Mouse (Mus musculus) forebrain, embryonic 12.5 days (tissue): Measurements from ENCODE around the gene Epb41l2. TPM values are rescaled to one million over a fixed set of nuclear protein-coding genes. Genes with fewer than 3 reads are reported as not detected.

Experiments
- ATAC-seq: fragments of 200-750 bp; cut with Nextera tagmentation; 2 replicates; pipeline ENCODE4 v1.8.0; 2017; ENCODE audit warnings: moderate TSS enrichment; ENCODE audit not compliant: low FRiP score
- H3K27ac ChIP-seq: fragments of 300-500 bp; sonication (generic); 2 replicates; pipeline ENCODE4 v1.5.1; 2016; ENCODE audit warnings: mild to moderate bottlenecking
- H3K27me3 ChIP-seq: fragments of 300-500 bp; sonication (generic); 2 replicates; pipeline ENCODE4 v1.6.1; 2016; ENCODE audit warnings: mild to moderate bottlenecking
- H3K36me3 ChIP-seq: fragments of 300-500 bp; sonication (generic); replicated peaks from 2 replicates; pipeline ENCODE4 v1.6.1; 2016; ENCODE audit warnings: mild to moderate bottlenecking
- H3K4me1 ChIP-seq: fragments of 300-500 bp; sonication (generic); 2 replicates; pipeline ENCODE4 v1.6.1; 2016
- H3K4me2 ChIP-seq: fragments of 300-500 bp; sonication (generic); 2 replicates; pipeline ENCODE4 v1.6.1; 2016; ENCODE audit warnings: mild to moderate bottlenecking, moderate library complexity
- H3K4me3 ChIP-seq: fragments of 300-500 bp; sonication (generic); replicated peaks from 2 replicates; pipeline ENCODE4 v1.5.1; 2016; ENCODE audit warnings: mild to moderate bottlenecking
- H3K9ac ChIP-seq: fragments of 300-500 bp; sonication (generic); 2 replicates; pipeline ENCODE4 v1.6.1; 2016; ENCODE audit warnings: mild to moderate bottlenecking
- H3K9me3 ChIP-seq: fragments of 300-500 bp; sonication (generic); 2 replicates; pipeline ENCODE4 v1.6.1; 2016
- whole genome bisulfite sequencing: fragments of 180-500 bp; shearing (Covaris S2); methylation state at CpG from one replicate; pipeline ENCODE4 v1.1.7; 2016; 5-methylcytosine and 5-hydroxymethylcytosine counted together
- polyA plus RNA-seq: library from polyadenylated mRNA; unstranded; fragments of >200 nt; fragmentation: Nextera tagmentation; extraction: Ambion mirVana; gene quantifications from 2 replicates; pipeline ENCODE4 v1.2.1, GENCODE M21; 2016

Gene Epb41l2
- polyA plus RNA-seq, 1 experiment from 2014 or later, result 42.7 TPM

DNA sequence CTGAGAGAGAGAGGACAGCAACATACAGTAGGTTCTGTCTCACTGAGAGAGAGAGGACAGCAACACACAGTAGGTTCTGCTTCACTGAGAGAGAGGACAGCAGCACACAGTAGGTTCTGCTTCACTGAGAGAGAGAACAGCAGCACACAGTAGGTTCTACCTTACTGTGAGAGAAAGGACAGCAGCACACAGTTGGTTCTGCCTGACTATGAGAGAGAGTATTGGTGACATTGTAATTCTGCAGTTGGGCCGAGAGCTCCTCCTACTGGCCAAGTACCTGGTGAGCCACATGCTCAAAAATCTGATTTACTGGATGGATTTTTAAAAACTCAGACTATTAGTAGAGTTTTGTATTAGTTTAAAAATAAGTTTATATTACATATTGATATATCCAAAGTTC, 128.9 kb downstream of the Epb41l2 start:
- Histone ChIP-seq H3K27me3 (no peaks in the 10 kb centered on the region), H3K4me2 (no peak overlapping the region), H3K9me3 (no peaks in the 10 kb centered on the region), H3K4me3 (no peak overlapping the region), H3K36me3 (no peaks in the 10 kb centered on the region), H3K9ac (no peak overlapping the region), H3K27ac (no peak overlapping the region), H3K4me1 (no peaks in the 10 kb centered on the region)
- 14% methylated on average over 1 of the region's 1 CpGs for WGBS
- ATAC-seq, result peak; percentile 74; the same call in 1 of the 2 replicates

DNA sequence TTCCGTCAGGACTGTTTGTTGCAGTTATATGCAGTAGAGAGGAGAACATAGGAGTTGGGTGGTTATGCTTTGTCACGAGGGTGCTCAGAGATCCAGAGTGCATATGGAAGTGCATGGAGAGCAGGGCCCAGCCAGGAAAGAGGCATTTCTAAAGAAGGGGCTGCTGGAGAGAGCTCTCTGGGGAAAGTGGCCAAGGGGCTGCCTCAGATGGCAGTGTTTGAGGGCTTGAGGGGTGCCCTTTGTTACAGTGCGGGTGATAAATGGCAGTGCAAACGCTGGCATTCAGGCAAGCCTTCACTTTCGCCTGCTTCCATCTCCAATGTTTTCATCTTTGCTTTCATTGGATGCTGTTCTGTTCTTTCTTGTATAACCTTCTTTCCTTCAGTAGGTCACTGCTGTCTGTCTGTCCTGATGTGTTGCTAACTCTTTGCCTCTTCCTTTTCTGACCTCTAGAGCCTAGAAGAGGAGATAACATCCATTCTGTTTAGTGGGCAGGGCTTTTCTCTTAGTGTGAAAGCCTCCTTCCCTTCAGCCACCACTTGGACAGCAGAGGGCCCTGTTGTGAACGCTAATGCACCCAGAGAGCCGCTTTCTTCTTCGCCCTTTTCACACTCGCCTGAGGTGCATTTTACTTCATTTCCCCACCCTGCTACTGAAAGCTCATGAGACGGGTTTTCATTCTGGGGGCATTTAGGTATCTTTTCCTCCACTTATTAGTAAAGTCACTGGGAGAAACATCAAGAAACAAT, 139.9 kb downstream of the Epb41l2 start:
- no peak for ATAC-seq
- no peaks in the 10 kb centered on the region for H3K9me3 ChIP-seq
- no peak overlapping the region for H3K9ac ChIP-seq
- H3K27ac ChIP-seq, result no peak overlapping the region
- no peaks in the 10 kb centered on the region for H3K4me1 ChIP-seq
- WGBS, result 55% methylated on average over 10 of the region's 10 CpGs
- H3K36me3 ChIP-seq, result no peaks in the 10 kb centered on the region
- no peaks in the 10 kb centered on the region for H3K27me3 ChIP-seq
- no peak overlapping the region for H3K4me3 ChIP-seq
- H3K4me2 ChIP-seq, result no peak overlapping the region

DNA sequence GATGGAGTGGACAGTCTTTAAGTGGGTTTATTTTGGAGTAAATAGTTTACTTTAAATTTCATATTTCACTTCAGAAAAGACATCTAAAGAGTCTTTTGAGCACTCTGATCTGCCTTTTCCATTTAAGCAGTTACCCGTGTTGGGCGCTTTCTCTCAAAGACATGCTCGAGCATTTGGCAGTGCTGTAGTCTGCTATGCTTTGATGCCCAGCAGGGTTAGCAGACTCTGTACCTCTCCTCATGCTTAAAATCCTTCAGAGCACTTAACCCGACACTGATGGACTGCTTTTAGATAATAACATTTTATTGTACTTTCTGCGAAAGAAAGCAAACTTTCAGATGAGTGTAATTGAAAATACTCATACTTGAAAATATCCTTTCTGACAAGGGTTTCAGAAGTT, 143.7 kb downstream of the Epb41l2 start:
- H3K4me1 ChIP-seq, result no peaks in the 10 kb centered on the region
- H3K36me3 ChIP-seq, result no peaks in the 10 kb centered on the region
- WGBS, result 90% methylated on average over 5 of the region's 5 CpGs
- H3K4me3 ChIP-seq, result no peak overlapping the region
- H3K27me3 ChIP-seq, result no peaks in the 10 kb centered on the region
- no peak for ATAC-seq
- no peaks in the 10 kb centered on the region for H3K9me3 ChIP-seq
- H3K9ac ChIP-seq, result no peak overlapping the region
- no peak overlapping the region for H3K4me2 ChIP-seq
- no peak overlapping the region for H3K27ac ChIP-seq

DNA sequence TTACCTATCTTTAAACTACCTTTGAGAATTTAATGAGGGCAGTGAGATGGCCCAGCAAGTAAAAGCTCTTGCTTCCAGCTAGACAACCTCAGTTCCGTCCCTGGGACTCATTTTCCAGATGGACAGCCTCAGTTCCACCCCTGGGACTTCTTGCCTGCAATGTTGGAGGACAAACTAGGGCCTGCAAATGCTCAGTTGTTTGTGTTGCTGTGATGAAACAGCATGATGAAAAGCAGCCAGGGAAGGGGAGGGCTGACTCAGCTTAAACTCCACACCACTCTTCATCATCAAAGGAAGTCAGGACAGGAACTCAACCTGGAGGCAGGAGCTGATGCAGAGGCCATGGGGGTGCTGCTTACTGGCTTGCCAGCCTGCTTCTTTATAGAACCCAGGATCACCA, 154.2 kb downstream of the Epb41l2 start:
- Histone ChIP-seq H3K4me2 (no peak overlapping the region), H3K9ac (no peak overlapping the region), H3K36me3 (0 out of 2 replicates have a peak, but pooled peaks cover 4% of the 10 kb centered on the region), H3K4me3 (no peak overlapping the region), H3K9me3 (no peaks in the 10 kb centered on the region), H3K27me3 (no peaks in the 10 kb centered on the region), H3K4me1 (no peaks in the 10 kb centered on the region), H3K27ac (no peak overlapping the region)
- WGBS, result 76% methylated on average over 1 of the region's 1 CpGs
- ATAC-seq, result no peak

DNA sequence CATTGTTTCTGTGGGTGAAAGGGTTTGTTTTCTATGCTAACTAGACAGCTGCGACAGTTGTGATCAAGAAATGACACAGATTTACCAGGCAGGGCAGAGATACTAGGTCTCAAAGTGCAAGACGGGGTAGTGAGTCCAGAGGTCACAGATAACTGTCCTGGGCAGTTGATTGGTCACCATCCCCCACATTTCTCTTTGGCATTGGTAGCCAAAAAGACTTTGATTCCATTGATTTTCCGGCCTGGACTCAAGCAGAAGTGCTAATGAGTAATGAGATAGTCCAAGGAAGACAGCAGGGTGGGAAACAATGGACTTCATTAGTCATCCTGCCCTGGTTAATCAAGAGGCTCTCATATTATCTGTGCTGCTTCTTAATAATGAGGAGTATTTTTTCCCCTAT, 160.4 kb downstream of the Epb41l2 start:
- Histone ChIP-seq H3K9me3 (no peaks in the 10 kb centered on the region), H3K27ac (no peak overlapping the region), H3K36me3 (0 out of 2 replicates have a peak, but pooled peaks cover 4% of the 10 kb centered on the region), H3K4me3 (no peak overlapping the region), H3K4me2 (no peak overlapping the region), H3K9ac (no peak overlapping the region), H3K27me3 (no peaks in the 10 kb centered on the region), H3K4me1 (no peaks in the 10 kb centered on the region)
- no peak for ATAC-seq
- 64% methylated on average over 3 of the region's 3 CpGs for WGBS

DNA sequence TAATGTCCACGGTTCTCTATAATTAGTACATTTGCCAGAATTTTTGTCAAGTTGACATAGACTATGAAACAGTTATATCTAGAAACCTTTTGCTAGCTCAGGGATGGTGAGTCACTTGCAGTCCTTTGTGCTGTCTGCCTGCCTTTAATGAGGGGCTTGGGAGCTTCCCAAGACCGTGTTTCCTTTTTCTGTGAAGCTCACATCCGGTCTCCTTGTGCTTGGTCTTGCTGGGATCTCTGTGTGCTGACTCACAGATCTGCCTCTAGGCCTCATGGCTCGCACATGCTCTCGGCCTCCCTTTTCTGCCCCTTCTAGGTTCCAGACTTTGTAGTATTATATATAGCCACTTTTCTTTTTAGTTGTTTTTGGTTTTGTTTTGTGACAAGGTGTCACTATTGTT, 160.8 kb downstream of the Epb41l2 start:
- Histone ChIP-seq H3K36me3 (0 out of 2 replicates have a peak, but pooled peaks cover 4% of the 10 kb centered on the region), H3K4me2 (no peak overlapping the region), H3K4me3 (no peak overlapping the region), H3K4me1 (no peaks in the 10 kb centered on the region), H3K27me3 (no peaks in the 10 kb centered on the region), H3K9me3 (no peaks in the 10 kb centered on the region), H3K27ac (no peak overlapping the region), H3K9ac (no peak overlapping the region)
- WGBS, result 88% methylated on average over 5 of the region's 5 CpGs
- ATAC-seq, result no peak

DNA sequence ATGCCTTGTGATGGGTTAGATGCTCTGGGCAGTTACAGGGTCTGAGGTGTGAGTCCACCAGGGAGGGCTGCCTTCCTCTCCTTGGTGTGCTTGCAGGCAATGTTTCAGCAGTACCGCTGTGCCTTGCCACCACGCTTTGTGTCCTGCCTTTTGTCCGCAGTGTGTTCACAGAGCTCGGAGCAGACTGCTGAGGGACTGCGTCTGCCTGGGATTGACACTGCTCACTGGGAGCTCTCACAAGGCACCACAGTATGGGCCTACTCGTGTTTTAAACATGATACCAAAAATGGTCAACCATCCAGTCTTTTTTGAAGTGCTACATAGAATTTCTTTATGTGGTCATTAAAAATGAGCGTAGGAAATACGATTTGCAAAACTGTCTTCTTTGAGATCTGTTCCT, 164.1 kb downstream of the Epb41l2 start:
- H3K4me1 ChIP-seq, result no peaks in the 10 kb centered on the region
- H3K9me3 ChIP-seq, result no peaks in the 10 kb centered on the region
- no peak overlapping the region for H3K9ac ChIP-seq
- no peaks in the 10 kb centered on the region for H3K27me3 ChIP-seq
- WGBS, result 75% methylated on average over 8 of the region's 8 CpGs
- no peak overlapping the region for H3K4me2 ChIP-seq
- H3K4me3 ChIP-seq, result no peak overlapping the region
- no peaks in the 10 kb centered on the region for H3K36me3 ChIP-seq
- H3K27ac ChIP-seq, result no peak overlapping the region
- ATAC-seq, result no peak

DNA sequence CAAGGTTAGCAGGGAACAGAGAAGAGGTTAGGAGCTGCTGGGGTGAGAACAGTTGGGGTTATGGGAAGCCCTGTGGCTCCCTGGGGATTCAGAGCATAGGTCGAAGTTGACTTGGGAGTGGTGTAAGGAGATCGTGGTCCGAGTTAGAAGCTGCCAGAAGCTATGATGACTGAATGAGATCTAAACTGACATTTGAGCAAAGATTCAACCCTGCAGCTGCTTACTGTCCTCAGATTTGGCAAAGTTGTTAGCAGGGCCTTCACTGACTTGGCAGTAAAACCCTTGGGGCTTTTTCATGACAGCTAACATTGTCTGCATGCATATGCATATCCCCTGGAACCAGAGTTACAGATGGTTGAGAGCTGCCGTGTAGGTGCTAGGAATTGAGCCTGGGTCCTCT, 166.6 kb downstream of the Epb41l2 start:
- ATAC-seq, result no peak
- Histone ChIP-seq H3K4me1 (no peaks in the 10 kb centered on the region), H3K27ac (no peak overlapping the region), H3K9ac (no peak overlapping the region), H3K4me3 (no peak overlapping the region), H3K27me3 (no peaks in the 10 kb centered on the region), H3K9me3 (no peaks in the 10 kb centered on the region), H3K4me2 (no peak overlapping the region), H3K36me3 (no peaks in the 10 kb centered on the region)
- WGBS, result 92% methylated on average over 4 of the region's 4 CpGs

DNA sequence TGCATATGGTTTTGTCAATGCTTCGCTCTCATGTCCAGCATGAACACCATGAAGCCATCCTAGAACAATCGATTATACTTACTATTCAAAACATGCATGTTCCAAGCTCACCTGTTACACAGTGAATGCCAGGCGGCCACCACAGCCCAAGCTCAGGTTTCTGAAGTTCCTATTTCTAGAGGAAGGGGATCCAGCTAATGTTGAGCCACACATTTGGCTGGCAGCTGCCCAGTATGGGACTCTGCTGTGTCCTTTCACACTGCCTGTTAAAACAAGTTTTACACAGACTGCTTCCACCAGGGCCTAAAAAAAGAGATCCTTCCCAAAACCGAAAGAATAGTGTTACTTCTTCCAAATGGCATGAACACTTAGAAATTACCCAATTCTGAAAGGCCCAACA, 167.0 kb downstream of the Epb41l2 start:
- no peaks in the 10 kb centered on the region for H3K4me1 ChIP-seq
- no peak overlapping the region for H3K9ac ChIP-seq
- 92% methylated on average over 4 of the region's 4 CpGs for WGBS
- no peaks in the 10 kb centered on the region for H3K36me3 ChIP-seq
- no peak overlapping the region for H3K4me3 ChIP-seq
- no peaks in the 10 kb centered on the region for H3K27me3 ChIP-seq
- H3K4me2 ChIP-seq, result no peak overlapping the region
- no peak for ATAC-seq
- H3K9me3 ChIP-seq, result no peaks in the 10 kb centered on the region
- H3K27ac ChIP-seq, result no peak overlapping the region

DNA sequence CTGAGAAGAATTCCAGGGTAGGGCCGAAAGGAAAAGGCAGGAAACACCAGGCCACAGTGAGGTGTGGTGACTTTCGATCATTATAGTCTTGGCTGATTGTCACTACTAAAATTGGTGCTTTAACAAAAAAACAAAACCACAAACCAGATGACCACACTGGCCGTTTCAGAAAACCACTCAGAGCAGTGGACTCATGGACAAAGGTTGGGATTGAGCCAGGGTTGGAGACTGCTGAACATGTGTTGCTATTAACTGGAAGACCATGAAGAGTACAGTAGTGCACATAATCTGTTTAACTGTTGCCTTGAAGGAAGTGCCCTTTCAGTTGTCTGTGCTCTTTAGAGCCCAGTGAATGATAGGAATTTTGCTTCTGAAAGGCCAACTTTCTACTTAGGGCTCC, 167.5 kb downstream of the Epb41l2 start:
- H3K9me3 ChIP-seq, result no peaks in the 10 kb centered on the region
- no peak for ATAC-seq
- WGBS, result 90% methylated on average over 3 of the region's 3 CpGs
- H3K27me3 ChIP-seq, result no peaks in the 10 kb centered on the region
- no peaks in the 10 kb centered on the region for H3K36me3 ChIP-seq
- no peak overlapping the region for H3K4me3 ChIP-seq
- no peak overlapping the region for H3K4me2 ChIP-seq
- no peak overlapping the region for H3K27ac ChIP-seq
- no peak overlapping the region for H3K9ac ChIP-seq
- no peaks in the 10 kb centered on the region for H3K4me1 ChIP-seq

DNA sequence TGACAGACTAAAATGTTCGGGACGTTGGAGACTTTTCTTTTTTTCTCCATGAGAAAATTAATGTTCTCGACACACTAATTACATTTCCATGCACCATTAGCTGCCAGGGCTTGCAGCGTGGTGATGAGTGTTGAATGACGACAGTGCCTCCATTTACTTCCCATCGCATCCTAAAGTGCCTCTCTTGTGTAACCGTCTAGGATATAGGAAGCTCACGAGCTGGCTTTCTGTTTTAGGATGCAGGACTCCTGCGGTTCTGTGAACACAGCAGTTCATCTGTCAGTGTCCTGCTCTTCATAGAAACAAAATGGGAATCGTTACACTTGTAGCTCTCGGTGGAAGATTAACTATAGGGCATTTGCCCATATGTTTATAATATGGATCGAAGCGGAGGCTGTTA, 171.7 kb downstream of the Epb41l2 start:
- no peaks in the 10 kb centered on the region for H3K36me3 ChIP-seq
- no peaks in the 10 kb centered on the region for H3K9me3 ChIP-seq
- no peak for ATAC-seq
- H3K4me2 ChIP-seq, result no peak overlapping the region
- WGBS, result 80% methylated on average over 13 of the region's 13 CpGs
- H3K27ac ChIP-seq, result no peak overlapping the region
- H3K4me1 ChIP-seq, result no peaks in the 10 kb centered on the region
- no peaks in the 10 kb centered on the region for H3K27me3 ChIP-seq
- H3K4me3 ChIP-seq, result no peak overlapping the region
- no peak overlapping the region for H3K9ac ChIP-seq

DNA sequence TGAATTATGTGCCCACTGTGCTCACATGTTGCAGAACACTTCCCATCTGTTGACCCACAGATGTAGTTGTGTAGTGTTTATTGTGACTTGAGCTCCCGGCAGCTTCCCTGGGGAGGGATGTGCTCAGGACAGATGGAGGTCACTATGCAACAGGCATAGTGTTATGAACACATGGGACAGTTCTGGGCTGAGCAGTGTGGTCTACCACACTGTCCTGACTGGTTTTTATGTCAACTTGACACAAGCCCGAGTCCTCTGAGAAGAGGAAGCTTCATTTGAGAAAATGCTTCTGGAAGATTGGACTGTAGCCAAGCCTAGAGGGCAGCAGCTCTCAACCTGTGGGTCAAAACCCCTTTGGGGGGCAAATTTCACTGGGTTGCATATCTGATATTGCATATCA, 173.5 kb downstream of the Epb41l2 start:
- 90% methylated on average over 2 of the region's 2 CpGs for WGBS
- H3K9ac ChIP-seq, result no peak overlapping the region

DNA sequence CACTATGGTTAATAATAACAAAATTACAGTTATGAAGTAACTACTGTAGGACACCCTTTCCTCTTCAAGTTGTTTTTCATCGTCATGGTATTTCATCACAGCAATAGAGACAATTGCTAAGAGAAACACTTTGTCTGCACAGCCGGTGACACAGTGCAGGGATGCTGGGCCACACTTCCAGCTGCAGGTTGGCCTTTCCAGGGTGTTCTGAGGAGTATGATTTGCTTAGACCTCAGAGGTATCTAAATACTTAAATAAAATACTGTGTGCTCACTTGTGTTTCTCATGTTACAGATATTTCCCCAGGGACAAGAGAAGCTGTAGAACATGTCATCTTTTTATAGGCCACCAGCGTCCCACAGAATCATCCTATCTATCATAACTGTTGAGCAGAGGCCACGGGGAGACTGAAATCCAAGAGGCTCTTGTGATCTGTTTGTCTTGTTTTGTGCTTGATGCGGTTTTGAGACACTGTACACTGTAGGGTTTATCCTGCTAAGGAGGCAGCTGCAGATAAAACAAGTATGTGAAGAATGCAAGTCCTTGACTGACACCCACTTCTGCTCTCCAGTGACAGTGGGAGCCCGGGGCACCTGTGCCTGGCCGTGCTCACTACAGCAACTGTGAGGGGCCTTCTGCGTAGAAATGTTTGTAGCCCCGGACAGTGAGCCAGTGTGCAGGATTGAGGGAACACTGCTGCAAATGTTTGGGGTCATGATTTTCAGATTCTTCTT, 174.1 kb downstream of the Epb41l2 start:
- H3K9ac ChIP-seq, result no peak overlapping the region
- no peaks in the 10 kb centered on the region for H3K4me1 ChIP-seq
- no peaks in the 10 kb centered on the region for H3K36me3 ChIP-seq
- H3K27me3 ChIP-seq, result no peaks in the 10 kb centered on the region
- ATAC-seq, result no peak
- no peak overlapping the region for H3K27ac ChIP-seq
- H3K4me3 ChIP-seq, result no peak overlapping the region
- no peaks in the 10 kb centered on the region for H3K9me3 ChIP-seq
- no peak overlapping the region for H3K4me2 ChIP-seq
- 87% methylated on average over 9 of the region's 9 CpGs for WGBS

More for the DNA sequence above, 173.5 kb downstream of the Epb41l2 start:
- Histone ChIP-seq H3K4me3 (no peak overlapping the region), H3K4me2 (no peak overlapping the region), H3K4me1 (no peaks in the 10 kb centered on the region), H3K27ac (no peak overlapping the region), H3K36me3 (no peaks in the 10 kb centered on the region), H3K27me3 (no peaks in the 10 kb centered on the region), H3K9me3 (no peaks in the 10 kb centered on the region)
- no peak; the same call in 1 of the 2 replicates for ATAC-seq
